Mouse (Mus musculus) heart, embryonic 16.5 days (tissue): ENCODE results near the gene Ahcyl1. TPM values are rescaled to one million over a fixed set of nuclear protein-coding genes. Genes with fewer than 3 reads are reported as not detected.
A peak's percentile ranks its signal among the peaks of the same experiment; 100 is the strongest.

Source experiments
- ATAC-seq: fragments of 200-750 bp; cut with Nextera tagmentation; replicated peaks from 2 replicates; pipeline ENCODE4 v1.8.0; 2017; ENCODE audit warnings: moderate number of reproducible peaks; ENCODE audit not compliant: insufficient read depth, low FRiP score; ENCODE audit errors: extremely low read depth
- H3K27ac ChIP-seq: fragments of 300-500 bp; sonication (generic); 2 replicates; pipeline ENCODE4 v1.5.1; 2014; ENCODE audit warnings: mild to moderate bottlenecking, low read length, control low read depth, moderate library complexity
- H3K27me3 ChIP-seq: fragments of 300-500 bp; sonication (generic); 2 replicates; pipeline ENCODE4 v1.6.1; 2014; ENCODE audit warnings: low read length, mixed read lengths; ENCODE audit not compliant: control insufficient read depth, insufficient read depth
- H3K36me3 ChIP-seq: fragments of 300-500 bp; sonication (generic); 2 replicates; pipeline ENCODE4 v1.6.1; 2014; ENCODE audit not compliant: control insufficient read depth, insufficient read depth
- H3K4me1 ChIP-seq: fragments of 300-500 bp; sonication (generic); 2 replicates; pipeline ENCODE4 v1.6.1; 2014; ENCODE audit warnings: low read length, mixed read lengths; ENCODE audit not compliant: control insufficient read depth, insufficient read depth
- H3K4me2 ChIP-seq: fragments of 300-500 bp; sonication (generic); 2 replicates; pipeline ENCODE4 v1.6.1; 2014; ENCODE audit warnings: low read depth, mild to moderate bottlenecking, control low read depth, low read length
- H3K4me3 ChIP-seq: fragments of 300-500 bp; sonication (generic); 2 replicates; pipeline ENCODE4 v1.5.1; 2014; ENCODE audit warnings: mild to moderate bottlenecking, control low read depth, low read length
- H3K9ac ChIP-seq: fragments of 300-500 bp; sonication (generic); 2 replicates; pipeline ENCODE4 v1.6.1; 2014; ENCODE audit warnings: low read length, control low read depth
- H3K9me3 ChIP-seq: fragments of 300-500 bp; sonication (generic); replicated peaks from 2 replicates; pipeline ENCODE4 v1.6.1; 2016; ENCODE audit warnings: low read length; ENCODE audit not compliant: control insufficient read depth
- WGBS: fragments of 180-500 bp; shearing (Covaris S2); extraction: QIAGEN DNeasy Blood & Tissue Kit; methylation state at CpG from one replicate; pipeline ENCODE4 v1.1.7; 2014; 5-methylcytosine and 5-hydroxymethylcytosine counted together
- polyA plus RNA-seq: library from polyadenylated mRNA; unstranded; fragments of >200 nt; fragmentation: Nextera tagmentation; extraction: Ambion mirVana; gene quantifications from 2 replicates; pipeline ENCODE4 v1.2.1, GENCODE M21; 2015

Gene Ahcyl1
- polyA plus RNA-seq, 1 experiment from 2014 or later, result 51.9 TPM

- ATAC-seq, result peak; percentile 84
- H3K9ac ChIP-seq, result peak overlapping the region; percentile 52; the same call in 1 of the 2 replicates
These were observed 15.4 kb downstream of the Ahcyl1 start for GRCm38 (mm10) chr3:107680790-107681576.

GRCm38 (mm10) chr3:107671509-107671908, 24.9 kb downstream of the Ahcyl1 start:
- H3K27ac ChIP-seq, result no peak overlapping the region
- H3K4me3 ChIP-seq, result no peak overlapping the region
- WGBS, result 86% methylated on average over 2 of the region's 2 CpGs
- no peaks in the 10 kb centered on the region for H3K27me3 ChIP-seq
- H3K9ac ChIP-seq, result no peak overlapping the region
- peaks cover 63% of the 10 kb centered on the region for H3K36me3 ChIP-seq
- no peaks in the 10 kb centered on the region for H3K4me1 ChIP-seq
- ATAC-seq, result no peak
- H3K4me2 ChIP-seq, result no peak overlapping the region
- no peaks in the 10 kb centered on the region for H3K9me3 ChIP-seq

More at GRCm38 (mm10) chr3:107680790-107681576, 15.4 kb downstream of the Ahcyl1 start:
- Histone ChIP-seq H3K9me3 (no peaks in the 10 kb centered on the region), H3K4me2 (peak overlapping the region; percentile 46), H3K4me3 (no peak overlapping the region), H3K4me1 (peaks cover 38% of the 10 kb centered on the region), H3K27me3 (no peaks in the 10 kb centered on the region), H3K27ac (peak overlapping the region; percentile 62), H3K36me3 (peaks cover 2% of the 10 kb centered on the region; the same call in 1 of the 2 replicates)
- WGBS, result 14% methylated on average over 7 of the region's 7 CpGs

DNA sequence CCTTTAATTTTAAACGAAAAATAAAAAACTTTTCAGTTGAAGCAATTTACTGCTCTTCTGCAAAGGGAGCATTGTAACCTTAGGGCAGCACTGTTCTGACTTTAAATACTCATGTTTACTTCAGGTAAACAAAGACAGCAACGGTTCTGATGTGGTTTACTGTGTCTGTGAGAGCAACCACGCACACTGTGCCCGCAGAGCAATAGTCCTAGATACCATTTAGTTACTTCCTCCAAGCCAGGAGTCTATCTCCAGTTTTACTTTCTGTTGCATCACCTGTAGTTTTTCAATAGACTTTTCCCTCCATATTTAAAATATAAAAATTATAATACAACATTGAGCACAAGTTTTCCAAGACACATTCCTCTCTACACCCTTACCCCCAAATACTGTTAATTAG, 25.9 kb downstream of the Ahcyl1 start:
- H3K4me3 ChIP-seq, result no peak overlapping the region
- no peak overlapping the region for H3K4me2 ChIP-seq
- ATAC-seq, result no peak
- no peak overlapping the region for H3K9ac ChIP-seq
- no peaks in the 10 kb centered on the region for H3K27me3 ChIP-seq
- H3K4me1 ChIP-seq, result no peaks in the 10 kb centered on the region
- WGBS, result 90% methylated on average over 4 of the region's 4 CpGs
- no peaks in the 10 kb centered on the region for H3K9me3 ChIP-seq
- H3K36me3 ChIP-seq, result peaks cover 70% of the 10 kb centered on the region
- no peak overlapping the region for H3K27ac ChIP-seq

- Histone ChIP-seq H3K4me3 (no peak overlapping the region), H3K27ac (no peak overlapping the region), H3K4me2 (no peak overlapping the region), H3K9me3 (no peaks in the 10 kb centered on the region), H3K4me1 (no peaks in the 10 kb centered on the region), H3K27me3 (no peaks in the 10 kb centered on the region), H3K36me3 (peaks cover 68% of the 10 kb centered on the region), H3K9ac (no peak overlapping the region)
- ATAC-seq, result no peak
- WGBS, result 87% methylated on average over 7 of the region's 7 CpGs
These were observed 27.6 kb downstream of the Ahcyl1 start for GRCm38 (mm10) chr3:107668786-107669185.

GRCm38 (mm10) chr3:107667426-107667825, 28.9 kb downstream of the Ahcyl1 start:
- H3K27ac ChIP-seq, result no peak overlapping the region

GRCm38 (mm10) chr3:107664641-107665040, 31.7 kb downstream of the Ahcyl1 start:
- Histone ChIP-seq H3K36me3 (peaks cover 81% of the 10 kb centered on the region), H3K9ac (no peak overlapping the region), H3K27me3 (no peaks in the 10 kb centered on the region), H3K4me2 (no peak overlapping the region), H3K4me1 (no peaks in the 10 kb centered on the region), H3K27ac (no peak overlapping the region), H3K4me3 (no peak overlapping the region), H3K9me3 (no peaks in the 10 kb centered on the region)
- no peak for ATAC-seq
- 86% methylated on average over 1 of the region's 1 CpGs for WGBS

More at GRCm38 (mm10) chr3:107667426-107667825, 28.9 kb downstream of the Ahcyl1 start:
- 75% methylated on average over 6 of the region's 6 CpGs for WGBS
- Histone ChIP-seq H3K9ac (no peak overlapping the region), H3K36me3 (peaks cover 75% of the 10 kb centered on the region), H3K4me3 (no peak overlapping the region), H3K4me1 (no peaks in the 10 kb centered on the region), H3K27me3 (no peaks in the 10 kb centered on the region), H3K4me2 (no peak overlapping the region), H3K9me3 (no peaks in the 10 kb centered on the region)
- no peak for ATAC-seq

DNA sequence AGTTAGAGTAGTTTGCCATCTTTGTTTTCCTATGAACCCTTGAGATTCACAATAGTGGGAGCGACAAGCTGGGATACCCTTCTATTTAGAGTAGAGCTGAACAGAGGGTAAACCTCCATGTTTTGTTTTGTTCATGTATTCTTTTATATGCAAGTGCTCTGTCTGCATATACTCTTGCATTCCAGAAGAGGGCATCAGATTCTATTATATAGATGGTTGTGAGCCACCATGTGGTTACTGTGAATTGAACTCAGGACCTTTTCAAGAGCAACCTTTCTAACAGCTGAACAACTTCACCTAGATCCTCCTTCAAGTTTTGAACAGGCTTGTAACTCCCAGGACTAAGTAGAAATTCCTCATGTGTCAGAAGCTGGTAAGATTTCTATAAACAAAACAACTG, 37.4 kb downstream of the Ahcyl1 start:
- Histone ChIP-seq H3K4me3 (no peak overlapping the region), H3K4me2 (no peak overlapping the region), H3K27me3 (no peaks in the 10 kb centered on the region), H3K9me3 (no peaks in the 10 kb centered on the region), H3K27ac (no peak overlapping the region), H3K36me3 (peaks cover 37% of the 10 kb centered on the region), H3K9ac (no peak overlapping the region), H3K4me1 (no peaks in the 10 kb centered on the region)
- ATAC-seq, result no peak
- WGBS, result 90% methylated on average over 1 of the region's 1 CpGs

DNA sequence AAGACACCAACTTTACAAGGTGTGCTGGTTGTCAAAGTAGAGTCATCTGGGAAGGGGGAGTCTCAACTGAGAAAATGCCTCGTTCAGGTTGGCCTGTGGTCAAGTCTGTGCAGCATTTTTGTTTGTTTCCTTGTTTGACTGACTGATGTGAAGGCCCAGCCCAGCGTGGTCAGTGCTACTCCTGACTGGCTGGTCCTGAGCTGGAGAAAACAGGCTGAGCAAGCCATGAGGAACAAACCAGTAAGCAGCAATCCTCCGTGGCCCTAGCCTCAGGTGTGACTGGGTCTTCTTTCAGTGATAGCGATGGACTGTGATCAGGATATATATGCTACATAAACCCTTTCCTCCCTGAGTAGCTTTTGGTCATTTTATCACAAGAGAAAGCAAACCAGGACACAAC, 39.5 kb downstream of the Ahcyl1 start:
- WGBS, result 75% methylated on average over 4 of the region's 4 CpGs
- Histone ChIP-seq H3K4me1 (no peaks in the 10 kb centered on the region), H3K4me2 (no peak overlapping the region), H3K9me3 (no peaks in the 10 kb centered on the region), H3K36me3 (peaks cover 21% of the 10 kb centered on the region), H3K27ac (no peak overlapping the region), H3K9ac (no peak overlapping the region), H3K27me3 (no peaks in the 10 kb centered on the region), H3K4me3 (no peak overlapping the region)
- no peak for ATAC-seq

- Histone ChIP-seq H3K27me3 (no peaks in the 10 kb centered on the region), H3K36me3 (peaks cover 17% of the 10 kb centered on the region), H3K4me2 (no peak overlapping the region), H3K4me1 (no peaks in the 10 kb centered on the region), H3K9ac (no peak overlapping the region), H3K4me3 (no peak overlapping the region), H3K27ac (no peak overlapping the region), H3K9me3 (no peaks in the 10 kb centered on the region)
- ATAC-seq, result no peak
- 85% methylated on average over 2 of the region's 2 CpGs for WGBS
These were observed 40.2 kb downstream of the Ahcyl1 start for GRCm38 (mm10) chr3:107656151-107656550.
